Mouse (Mus musculus) thymus, adult 2 months (tissue): ENCODE data around the gene Gm19426. TPM values are rescaled to one million over a fixed set of nuclear protein-coding genes. Genes with fewer than 3 reads are reported as not detected.

Experiments
- DNase-seq: peaks from one replicate; pipeline ENCODE4 v3.0.0; 2021
- H3K27ac ChIP-seq: fragments of 200-500 bp; 2 replicates; pipeline ENCODE4 v1.5.1; 2012; ENCODE audit warnings: low read length, control low read depth; ENCODE audit not compliant: control insufficient read depth, insufficient read depth
- H3K27me3 ChIP-seq: fragments of 200-500 bp; 2 replicates; pipeline ENCODE4 v1.6.1; 2012; ENCODE audit warnings: mild to moderate bottlenecking, low read length, moderate library complexity, mixed read lengths; ENCODE audit not compliant: control insufficient read depth, insufficient read depth
- H3K36me3 ChIP-seq: fragments of 200-500 bp; 2 replicates; pipeline ENCODE4 v1.6.1; 2012; ENCODE audit warnings: mild to moderate bottlenecking, low read length, moderate library complexity; ENCODE audit not compliant: control insufficient read depth, insufficient read depth
- H3K4me1 ChIP-seq: fragments of 200-500 bp; replicated peaks from 2 replicates; pipeline ENCODE4 v1.6.1; 2012; ENCODE audit warnings: low read length; ENCODE audit not compliant: control insufficient read depth, insufficient read depth
- H3K4me3 ChIP-seq: fragments of 200-500 bp; 2 replicates; pipeline ENCODE4 v1.5.1; 2012; ENCODE audit warnings: mild to moderate bottlenecking, low read length, control low read depth, moderate library complexity; ENCODE audit not compliant: control insufficient read depth, insufficient read depth
- CTCF ChIP-seq: fragments of 200-500 bp; IDR thresholded peaks from 2 replicates; pipeline ENCODE4 v1.5.1; 2012; ENCODE audit warnings: mild to moderate bottlenecking, control low read depth, low read length, moderate library complexity, borderline replicate concordance; ENCODE audit not compliant: control insufficient read depth, poor library complexity, insufficient read depth; ENCODE audit errors: extremely low read depth
- POLR2A ChIP-seq: fragments of 200-500 bp; IDR thresholded peaks from 2 replicates; pipeline ENCODE4 v1.6.1; 2012; ENCODE audit warnings: mild to moderate bottlenecking, low read length, control low read depth, moderate library complexity; ENCODE audit not compliant: control insufficient read depth, poor library complexity, insufficient read depth; ENCODE audit errors: extremely low read depth
- WGBS: fragments of 180-500 bp; shearing (Covaris S2); methylation state at CpG from one replicate; pipeline ENCODE4 v1.1.7; 2018; 5-methylcytosine and 5-hydroxymethylcytosine counted together
- polyA plus RNA-seq: library from polyadenylated mRNA; depleted of rRNA; stranded (reverse); fragments of >200 nt; gene quantifications from 2 replicates; pipeline ENCODE4 v1.2.3, GENCODE M21; 2012; rRNA removed

Gene Gm19426
- polyA plus RNA-seq, 1 experiment, result 0.15 TPM

GRCm38 (mm10) chr2:84711898-84712297 lies 31.6 kb downstream of the Gm19426 start:
- WGBS, result 87% methylated on average over 2 of the region's 2 CpGs
- Histone ChIP-seq H3K4me1 (peaks cover 3% of the 10 kb centered on the region), H3K27ac (no peak overlapping the region), H3K36me3 (peaks cover 17% of the 10 kb centered on the region; the same call in 1 of the 2 replicates), H3K27me3 (no peaks in the 10 kb centered on the region), H3K4me3 (no peak overlapping the region)
- TF ChIP-seq POLR2A (no peak), CTCF (no peak)
- no peak for DNase-seq

GRCm38 (mm10) chr2:84707523-84707922 lies 35.9 kb downstream of the Gm19426 start:
- Histone ChIP-seq H3K4me1 (no peaks in the 10 kb centered on the region), H3K36me3 (peaks cover 36% of the 10 kb centered on the region), H3K27ac (no peak overlapping the region), H3K4me3 (no peak overlapping the region), H3K27me3 (no peaks in the 10 kb centered on the region)
- TF ChIP-seq POLR2A (no peak), CTCF (no peak)
- DNase-seq, result no peak
- WGBS, result 93% methylated on average over 1 of the region's 1 CpGs

- Histone ChIP-seq H3K36me3 (peaks cover 35% of the 10 kb centered on the region), H3K27ac (no peak overlapping the region)
- 94% methylated on average over 1 of the region's 1 CpGs for WGBS
Observed at GRCm38 (mm10) chr2:84705295-84705694, 38.2 kb downstream of the Gm19426 start.

GRCm38 (mm10) chr2:84704329-84704728 lies 39.1 kb downstream of the Gm19426 start:
- H3K27ac ChIP-seq, result no peak overlapping the region
- DNase-seq, result no peak
- H3K36me3 ChIP-seq, result peaks cover 32% of the 10 kb centered on the region
- 93% methylated on average over 5 of the region's 5 CpGs for WGBS
- TF ChIP-seq CTCF (no peak), POLR2A (no peak)
- H3K4me3 ChIP-seq, result no peak overlapping the region
- H3K4me1 ChIP-seq, result no peaks in the 10 kb centered on the region
- no peaks in the 10 kb centered on the region for H3K27me3 ChIP-seq

More at GRCm38 (mm10) chr2:84705295-84705694, 38.2 kb downstream of the Gm19426 start:
- DNase-seq, result no peak
- H3K4me1 ChIP-seq, result no peaks in the 10 kb centered on the region
- TF ChIP-seq POLR2A (no peak), CTCF (no peak)
- H3K27me3 ChIP-seq, result no peaks in the 10 kb centered on the region
- H3K4me3 ChIP-seq, result no peak overlapping the region

- no peak overlapping the region for H3K27ac ChIP-seq
- TF ChIP-seq POLR2A (no peak), CTCF (no peak)
- peaks cover 27% of the 10 kb centered on the region for H3K36me3 ChIP-seq
- WGBS, result 97% methylated on average over 1 of the region's 1 CpGs
- no peaks in the 10 kb centered on the region for H3K4me1 ChIP-seq
- H3K4me3 ChIP-seq, result no peak overlapping the region
- DNase-seq, result no peak
- no peaks in the 10 kb centered on the region for H3K27me3 ChIP-seq
Observed at GRCm38 (mm10) chr2:84703497-84703896, 40.0 kb downstream of the Gm19426 start.

- TF ChIP-seq CTCF, result no peak
- no peak for TF ChIP-seq POLR2A
- Histone ChIP-seq H3K27me3 (no peaks in the 10 kb centered on the region), H3K27ac (no peak overlapping the region), H3K36me3 (peaks cover 59% of the 10 kb centered on the region), H3K4me1 (no peaks in the 10 kb centered on the region), H3K4me3 (no peak overlapping the region)
- no peak for DNase-seq
- WGBS, result 94% methylated on average over 5 of the region's 5 CpGs
Observed at GRCm38 (mm10) chr2:84695007-84695695, 48.3 kb downstream of the Gm19426 start.

Other genes starting within 250 kb of the Gm19426 start
- gene Ctnnd1, start 92.9 kb downstream of the Gm19426 start, polyA plus RNA-seq, result 10.5 and 13.6 TPM in 2 replicates
- not detected in 2 replicates for gene Btbd18, start 84.6 kb downstream of the Gm19426 start, polyA plus RNA-seq
- gene Selenoh, start 72.9 kb downstream of the Gm19426 start, polyA plus RNA-seq, result 172 and 191 TPM in 2 replicates
- not detected in 2 replicates for gene Gm28635, start 65.6 kb downstream of the Gm19426 start, polyA plus RNA-seq
- gene Med19, start 65.3 kb downstream of the Gm19426 start, polyA plus RNA-seq, result 10.6 and 11.6 TPM in 2 replicates
- gene Tmx2, start 64.5 kb downstream of the Gm19426 start, polyA plus RNA-seq, result 50.2 and 53.8 TPM in 2 replicates
- gene Zdhhc5, start 28.5 kb downstream of the Gm19426 start, polyA plus RNA-seq, result 53.6 and 57.1 TPM in 2 replicates
- gene Clp1, start 16.3 kb downstream of the Gm19426 start, polyA plus RNA-seq, result 25.0 and 29.3 TPM in 2 replicates
- gene Ypel4, start 9.6 kb downstream of the Gm19426 start, polyA plus RNA-seq, result 1.2 and 2.0 TPM in 2 replicates
- 64.6 and 93.7 TPM in 2 replicates for gene Serping1, start 31.8 kb upstream of the Gm19426 start, polyA plus RNA-seq
- gene Ube2l6, start 55.2 kb upstream of the Gm19426 start, polyA plus RNA-seq, result 27.7 and 35.3 TPM in 2 replicates
- 0.60 and 0.94 TPM in 2 replicates for gene Smtnl1, start 79.0 kb upstream of the Gm19426 start, polyA plus RNA-seq
- 23.0 and 29.0 TPM in 2 replicates for gene Timm10, start 83.3 kb upstream of the Gm19426 start, polyA plus RNA-seq
- 106 and 123 TPM in 2 replicates for gene Slc43a1, start 95.2 kb upstream of the Gm19426 start, polyA plus RNA-seq
- 1.8 and 2.1 TPM in 2 replicates for gene Rtn4rl2, start 143.1 kb upstream of the Gm19426 start, polyA plus RNA-seq
- gene Slc43a3, start 192.9 kb upstream of the Gm19426 start, polyA plus RNA-seq, result 64.3 and 65.0 TPM in 2 replicates
- gene Prg2, start 236.8 kb upstream of the Gm19426 start, polyA plus RNA-seq, result 3.3 and 5.5 TPM in 2 replicates
- 0.48 and 0.88 TPM in 2 replicates for gene Prg3, start 244.6 kb upstream of the Gm19426 start, polyA plus RNA-seq